Mouse (Mus musculus) embryo, embryonic 9.5 days (tissue): ENCODE data around the gene Lipm.

Experiments
- DNase-seq: peaks from one replicate; pipeline ENCODE4 v3.0.0-alpha.2; 2017; ENCODE audit errors: extremely low spot score

Lipm gene

GRCm38 (mm10) chr19:34165891-34166290 lies 65.2 kb downstream of the Lipm start, which contains the start of gene Ankrd22:
Ankrd22 (minus strand) TSS chr19:34166053.
- DNase-seq = no peak

GRCm38 (mm10) chr19:34166386-34166785 lies 65.7 kb downstream of the Lipm start:
- no peak for DNase-seq

- DNase-seq = no peak
These were observed 67.3 kb downstream of the Lipm start for GRCm38 (mm10) chr19:34167896-34168661.

- DNase-seq = no peak
These were observed 68.4 kb downstream of the Lipm start for GRCm38 (mm10) chr19:34169121-34169520.

- DNase-seq = no peak
These were observed 70.4 kb downstream of the Lipm start for GRCm38 (mm10) chr19:34171167-34171566.
